In genomic region chr5:134314688-134315622, GRCm38 (mm10) we compare ENCODE assay signal across 8 mouse cellular contexts. TPM values are rescaled to one million over a fixed set of nuclear protein-coding genes. Genes with fewer than 3 reads are reported as not detected.
DNase-seq lines count a peak whose midpoint lies in the region; ATAC-seq and TF ChIP-seq lines count a peak whose summit lies in the region.

Gene Gtf2i, minus strand, starts transcription at chr5:134314760.

- H3K36me3 ChIP-seq in hindbrain, postnatal 0 days (ENCODE audit: insufficient read depth, low read length) = no peaks in the 10 kb centered on the region

- ATAC-seq in common myeloid progenitor, adult 5-6 weeks (replicated peaks; ENCODE audit: low read depth, poor library complexity, severe bottlenecking) = peak; percentile 82
- peak; percentile 93 for ATAC-seq in hindbrain, postnatal 0 days
- ATAC-seq in megakaryocyte, adult 5-6 weeks (ENCODE audit: poor library complexity, severe bottlenecking) = peak; percentile 85

- H3K4me3 ChIP-seq in gastrocnemius, adult 2 months = peak within 1 kb of the TSS; percentile 98
- peak within 1 kb of the TSS; percentile 90 for H3K4me3 ChIP-seq in hindbrain, postnatal 0 days (ENCODE audit: low read length)
- H3K4me3 ChIP-seq in left cerebral cortex, adult 2 months = peak within 1 kb of the TSS; percentile 90

- peak; percentile 95 for DNase-seq in ZHBTc4 (ENCODE audit: low read depth, low spot score)
- peak; percentile 96 for DNase-seq in gastrocnemius, adult 2 months
- DNase-seq in hindbrain, postnatal 0 days (ENCODE audit: low spot score) = peak; percentile 99
- DNase-seq in left cerebral cortex, adult 2 months (ENCODE audit: extremely low spot score in 1 of 2, low spot score in 2 of 2) = peak; percentile 95
- peak; percentile 94 to 96 for DNase-seq in right cerebral cortex, adult 2 months (ENCODE audit: low spot score in 2 of 2)
- DNase-seq in urinary bladder, postnatal 14 days (ENCODE audit: low spot score) = peak; percentile 94

- no peaks in the 10 kb centered on the region for H3K9me3 ChIP-seq in hindbrain, postnatal 0 days (ENCODE audit: low read length)

- H3K4me1 ChIP-seq in hindbrain, postnatal 0 days (ENCODE audit: insufficient read depth, low read length) = peaks cover 4% of the 10 kb centered on the region

- intact Hi-C loops in gastrocnemius, adult 2 months (cut with DNase I) = no loop called here
- intact Hi-C loops in left cerebral cortex, adult 2 months (cut with DNase I) = no loop called here

- H3K9ac ChIP-seq in hindbrain, postnatal 0 days (replicated peaks; ENCODE audit: low read length) = peak within 1 kb of the TSS; percentile 99

- WGBS in hindbrain, postnatal 0 days = 1% methylated on average over 34 of the region's 40 CpGs

- no peak for TF ChIP-seq CTCF in gastrocnemius, adult 2 months (IDR thresholded peaks at IDR 0.05)
- TF ChIP-seq CTCF in hindbrain, postnatal 0 days (IDR thresholded peaks at IDR 0.05; ENCODE audit: low read depth) = no peak
- TF ChIP-seq CTCF in left cerebral cortex, adult 2 months (IDR thresholded peaks at IDR 0.05) = no peak

- peak within 1 kb of the TSS; percentile 69 for H3K4me2 ChIP-seq in hindbrain, postnatal 0 days (ENCODE audit: low read depth, low read length)

- H3K27ac ChIP-seq in gastrocnemius, adult 2 months = peak within 1 kb of the TSS; percentile 99
- H3K27ac ChIP-seq in hindbrain, postnatal 0 days = peak within 1 kb of the TSS; percentile 100
- H3K27ac ChIP-seq in left cerebral cortex, adult 2 months = peak within 1 kb of the TSS; percentile 100

- H3K27me3 ChIP-seq in hindbrain, postnatal 0 days (ENCODE audit: insufficient read depth, low read length) = no peaks in the 10 kb centered on the region

RNA-seq across cellular contexts. Expression of gene Gtf2i, which starts in this region (rescaled TPM):
- total RNA-seq in common myeloid progenitor, adult 5-6 weeks (2017) = 82.8 and 85.3 TPM in 2 replicates
- total RNA-seq in gastrocnemius, adult 2 months (2021) = 100 to 1,000 TPM; 103 to 122 TPM
- 103 and 115 TPM in 2 replicates for total RNA-seq in hindbrain, postnatal 0 days (2014; rRNA removed)
- 85.6 and 86.1 TPM in 2 replicates for polyA plus RNA-seq in hindbrain, postnatal 0 days (2015; fragmentation: Nextera tagmentation; extraction: Ambion mirVana)
- total RNA-seq in left cerebral cortex, adult 2 months (2021) = 100 to 1,000 TPM; 219 to 221 TPM
- 24.8 and 31.2 TPM in 2 replicates for total RNA-seq in megakaryocyte, adult 5-6 weeks (2015)
- total RNA-seq in megakaryocyte, adult 5-6 weeks (2017) = 15.5 and 23.6 TPM in 2 replicates

Comparison
In these comparisons a context has a peak if more than half of its experiments do, and no peak if none do; other contexts are left out.
1. Peak in every context shown above with its lines: DNase-seq, ATAC-seq, H3K4me3 ChIP-seq and H3K27ac ChIP-seq.